Mouse (Mus musculus): ENCODE data around the gene Gm21866. TPM values are rescaled to one million over a fixed set of nuclear protein-coding genes. Genes with fewer than 3 reads are reported as not detected.

The Gm21866 gene
- not detected for polyA plus RNA-seq (2012; fragmentation: generic; extraction: Trizol)

GRCm38 (mm10) chrY:13465479-13465878, at the start of gene Gm21866:
Gm21866 (minus strand) TSS chrY:13465579.

DNA sequence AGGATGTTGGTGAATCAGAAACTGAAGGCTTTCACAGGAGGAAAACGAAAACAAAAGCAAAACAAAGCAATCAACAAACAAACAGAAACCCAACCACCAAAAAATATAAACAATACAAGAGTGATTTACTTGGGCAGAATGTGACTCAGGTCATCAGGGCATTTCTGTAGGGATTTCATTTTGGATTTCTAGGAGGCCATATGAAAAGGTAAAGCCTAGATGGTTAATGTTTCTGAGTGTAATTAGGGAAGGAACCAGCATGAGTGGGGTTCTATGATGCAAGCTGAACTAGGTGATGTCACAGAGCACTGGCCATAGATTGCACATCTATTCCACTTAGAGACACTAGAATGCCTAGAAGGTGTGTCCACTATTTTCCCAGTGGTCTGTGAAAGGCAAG, 28.3 kb upstream of the Gm21866 start, which contains the start of gene Gm20773:
Gm20773 (plus strand) TSS at position 301 of the 400 bp plus-strand sequence.

Other genes with a start within 250 kb of the Gm21866 start
- not detected for gene Gm21828, start 241.7 kb downstream of the Gm21866 start, polyA plus RNA-seq (2012; fragmentation: generic; extraction: Trizol)
- not detected for gene Gm21440, start 213.2 kb downstream of the Gm21866 start, polyA plus RNA-seq (2012; fragmentation: generic; extraction: Trizol)
- not detected for gene Gm21454, start 213.1 kb downstream of the Gm21866 start, polyA plus RNA-seq (2012; fragmentation: generic; extraction: Trizol)
- gene Gm21725, start 116.5 kb downstream of the Gm21866 start, polyA plus RNA-seq (2012; fragmentation: generic; extraction: Trizol): not detected
- gene Gm20773, start 28.4 kb upstream of the Gm21866 start, polyA plus RNA-seq (2012; fragmentation: generic; extraction: Trizol): not detected